8 mouse cellular contexts compared by ENCODE assay signal in the genomic region with DNA sequence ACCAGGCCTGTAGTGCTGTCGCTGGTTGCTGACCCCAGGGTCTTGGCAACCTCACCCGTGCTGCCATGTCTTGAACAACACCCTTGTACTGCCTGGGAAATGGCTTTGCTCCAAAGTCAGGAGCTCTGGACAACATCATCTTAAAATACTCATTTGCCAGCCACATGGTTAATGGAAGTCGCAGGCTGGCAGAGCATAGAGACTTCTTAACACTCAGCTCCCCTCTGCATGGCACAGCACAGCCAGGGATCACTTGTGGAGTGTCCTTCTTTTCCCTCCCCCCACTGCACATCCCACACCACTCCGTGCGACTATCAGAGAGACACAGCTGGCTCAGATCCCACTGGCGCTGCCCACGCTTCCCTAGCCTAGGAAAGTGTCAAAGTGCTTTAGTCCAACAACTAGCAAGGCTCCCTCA. TPM values are rescaled to one million over a fixed set of nuclear protein-coding genes. Genes with fewer than 3 reads are reported as not detected.
DNase-seq lines count a peak whose midpoint lies in the region; ATAC-seq lines count a peak whose summit lies in the region.

No protein-coding gene starts in this region.

- H3K4me3 ChIP-seq in hindbrain, embryonic 16.5 days (ENCODE audit: low read length): no peak overlapping the region
- no peak overlapping the region for H3K4me3 ChIP-seq in hindbrain, embryonic 10.5 days
- H3K4me3 ChIP-seq in heart, embryonic 13.5 days: no peak overlapping the region

- DNase-seq in hindbrain, embryonic 10.5 days (ENCODE audit: low spot score): no peak
- peak; percentile 65 for DNase-seq in lung, postnatal 10 days
- no peak for DNase-seq in lung, adult 18-20 months
- peak; percentile 50 for DNase-seq in right cerebral cortex, postnatal 14 days
- no peak for DNase-seq in layer of hippocampus, adult 8-10 months (ENCODE audit: low spot score in 2 of 2)
- no peak for DNase-seq in gastrocnemius, adult 18-20 months (ENCODE audit: low spot score)

- H3K9me3 ChIP-seq in hindbrain, embryonic 16.5 days (ENCODE audit: control insufficient read depth, low read length): no peaks in the 10 kb centered on the region
- no peaks in the 10 kb centered on the region for H3K9me3 ChIP-seq in hindbrain, embryonic 10.5 days
- no peaks in the 10 kb centered on the region for H3K9me3 ChIP-seq in heart, embryonic 13.5 days

- no peak overlapping the region for H3K4me2 ChIP-seq in hindbrain, embryonic 16.5 days (ENCODE audit: low read length)
- no peak overlapping the region for H3K4me2 ChIP-seq in heart, embryonic 13.5 days

- H3K36me3 ChIP-seq in hindbrain, embryonic 16.5 days (ENCODE audit: control insufficient read depth, insufficient read depth, low read length): no peaks in the 10 kb centered on the region
- no peaks in the 10 kb centered on the region for H3K36me3 ChIP-seq in hindbrain, embryonic 10.5 days
- H3K36me3 ChIP-seq in heart, embryonic 13.5 days: no peaks in the 10 kb centered on the region

- peak; percentile 40 for ATAC-seq in hindbrain, embryonic 16.5 days
- ATAC-seq in heart, embryonic 13.5 days (ENCODE audit: extremely low read depth, insufficient number of reproducible peaks, low FRiP score, low TSS enrichment): no peak; the same call in 1 of the 2 replicates

- WGBS in hindbrain, embryonic 16.5 days: 50% methylated on average over 7 of the region's 7 CpGs
- 85% methylated on average over 7 of the region's 7 CpGs for WGBS in hindbrain, embryonic 10.5 days
- 30% methylated on average over 7 of the region's 7 CpGs for WGBS in heart, embryonic 13.5 days

- peaks cover 20% of the 10 kb centered on the region for H3K4me1 ChIP-seq in hindbrain, embryonic 16.5 days (ENCODE audit: control insufficient read depth, insufficient read depth, low read depth, low read length)
- H3K4me1 ChIP-seq in hindbrain, embryonic 10.5 days (replicated peaks): peaks cover 12% of the 10 kb centered on the region; the same call in 1 of the 2 replicates
- peaks cover 75% of the 10 kb centered on the region for H3K4me1 ChIP-seq in heart, embryonic 13.5 days

- peak overlapping the region; percentile 85 for H3K27ac ChIP-seq in hindbrain, embryonic 16.5 days (ENCODE audit: low read depth, low read length)
- no peak overlapping the region for H3K27ac ChIP-seq in hindbrain, embryonic 10.5 days
- H3K27ac ChIP-seq in heart, embryonic 13.5 days (replicated peaks): peak overlapping the region; percentile 93

- H3K9ac ChIP-seq in hindbrain, embryonic 16.5 days (ENCODE audit: low read depth, low read length): no peak overlapping the region
- H3K9ac ChIP-seq in heart, embryonic 13.5 days: peak overlapping the region; percentile 66

- H3K27me3 ChIP-seq in hindbrain, embryonic 16.5 days (replicated peaks; ENCODE audit: control insufficient read depth, insufficient read depth, low read length): no peaks in the 10 kb centered on the region
- H3K27me3 ChIP-seq in hindbrain, embryonic 10.5 days (ENCODE audit: insufficient read depth, poor library complexity, severe bottlenecking): no peaks in the 10 kb centered on the region
- no peaks in the 10 kb centered on the region for H3K27me3 ChIP-seq in heart, embryonic 13.5 days (replicated peaks)

RNA-seq across cellular contexts. Expression of a gene that starts 32.0 kb away (rescaled TPM):
- polyA plus RNA-seq in hindbrain, embryonic 16.5 days (2015; fragmentation: Nextera tagmentation; extraction: Ambion mirVana): 20.8 and 28.5 TPM in 2 replicates
- polyA plus RNA-seq in hindbrain, embryonic 10.5 days (2016; fragmentation: Nextera tagmentation; extraction: Ambion mirVana): 0.51 and 0.81 TPM in 2 replicates
- 25.8 and 31.3 TPM in 2 replicates for polyA plus RNA-seq in heart, embryonic 13.5 days (2015; fragmentation: Nextera tagmentation; extraction: Ambion mirVana)
- total RNA-seq in layer of hippocampus, adult 8-10 months (2022): 10 to 100 TPM; 55.1 to 62.5 (median 56.6) TPM
- total RNA-seq in gastrocnemius, adult 18-20 months (2021): 10 to 100 TPM; 22.6 to 23.3 TPM

RNA-seq across cellular contexts. Expression of a gene that starts 38.5 kb away (rescaled TPM):
- 59.2 and 60.1 TPM in 2 replicates for polyA plus RNA-seq in hindbrain, embryonic 16.5 days (2015; fragmentation: Nextera tagmentation; extraction: Ambion mirVana)
- 86.2 and 87.1 TPM in 2 replicates for polyA plus RNA-seq in hindbrain, embryonic 10.5 days (2016; fragmentation: Nextera tagmentation; extraction: Ambion mirVana)
- 61.2 and 64.8 TPM in 2 replicates for polyA plus RNA-seq in heart, embryonic 13.5 days (2015; fragmentation: Nextera tagmentation; extraction: Ambion mirVana)
- 10 to 100 TPM; 48.0 to 48.9 (median 48.6) TPM for total RNA-seq in layer of hippocampus, adult 8-10 months (2022)
- total RNA-seq in gastrocnemius, adult 18-20 months (2021): 10 to 100 TPM; 50.7 to 53.9 TPM

Comparison
In these comparisons a context has a peak if more than half of its experiments do, and no peak if none do; other contexts are left out.
1. DNase-seq: peak in lung, postnatal 10 days (single experiment) and right cerebral cortex, postnatal 14 days (single experiment); none in hindbrain, embryonic 10.5 days (single experiment), lung, adult 18-20 months (0 of 2), layer of hippocampus, adult 8-10 months (0 of 2) and gastrocnemius, adult 18-20 months (single experiment).
2. RNA of a gene that starts 32.0 kb away (polyA plus RNA-seq): 20.8 to 28.5 TPM in hindbrain, embryonic 16.5 days and 25.8 to 31.3 TPM in heart, embryonic 13.5 days; 0.51 to 0.81 TPM in hindbrain, embryonic 10.5 days; every median in the first group is over 10 times any median in the second.